Mouse (Mus musculus) forebrain, embryonic 10.5 days (tissue): ENCODE data around the gene Myl7. TPM values are rescaled to one million over a fixed set of nuclear protein-coding genes. Genes with fewer than 3 reads are reported as not detected.

Source experiments
- polyA plus RNA-seq: library from polyadenylated mRNA; unstranded; fragments of >200 nt; fragmentation: Nextera tagmentation; extraction: Ambion mirVana; gene quantifications from 2 replicates; pipeline ENCODE4 v1.2.1, GENCODE M21; 2016

Myl7 gene
- polyA plus RNA-seq, 1 experiment from 2014 or later = 2.6 TPM

Other genes with a start within 250 kb of the Myl7 start
- 160 and 169 TPM in 2 replicates for gene Mrps24, start 183.1 kb downstream of the Myl7 start, polyA plus RNA-seq
- gene Urgcp, start 136.4 kb downstream of the Myl7 start, polyA plus RNA-seq = 19.3 and 20.3 TPM in 2 replicates
- 140 and 141 TPM in 2 replicates for gene Dbnl, start 110.3 kb downstream of the Myl7 start, polyA plus RNA-seq
- gene Pgam2, start 95.0 kb downstream of the Myl7 start, polyA plus RNA-seq = 2.8 and 2.9 TPM in 2 replicates
- 10.1 and 10.6 TPM in 2 replicates for gene Polm, start 60.8 kb downstream of the Myl7 start, polyA plus RNA-seq
- 8.0 and 8.8 TPM in 2 replicates for gene Aebp1, start 36.8 kb downstream of the Myl7 start, polyA plus RNA-seq
- gene Pold2, start 20.5 kb downstream of the Myl7 start, polyA plus RNA-seq = 158 and 163 TPM in 2 replicates
- gene Gck, start 51.3 kb upstream of the Myl7 start, polyA plus RNA-seq = 2.2 and 2.5 TPM in 2 replicates
- 58.5 and 65.5 TPM in 2 replicates for gene Ykt6, start 56.9 kb upstream of the Myl7 start, polyA plus RNA-seq
- 0.51 and 0.63 TPM in 2 replicates for gene Camk2b, start 167.6 kb upstream of the Myl7 start, polyA plus RNA-seq